Mouse (Mus musculus) heart, embryonic 16.5 days (tissue): ENCODE data around the gene Eif2s2. TPM values are rescaled to one million over a fixed set of nuclear protein-coding genes. Genes with fewer than 3 reads are reported as not detected.

Experiments used
- polyA plus RNA-seq: library from polyadenylated mRNA; unstranded; fragments of >200 nt; fragmentation: Nextera tagmentation; extraction: Ambion mirVana; gene quantifications from 2 replicates; pipeline ENCODE4 v1.2.1, GENCODE M21; 2015

Eif2s2 gene
- polyA plus RNA-seq, 1 experiment from 2014 or later = 54.5 TPM

Other genes starting within 250 kb of the Eif2s2 start
- gene Chmp4b, start 241.2 kb downstream of the Eif2s2 start, polyA plus RNA-seq = 22.5 and 23.0 TPM in 2 replicates
- not detected in 2 replicates for gene Gm14214, start 122.9 kb downstream of the Eif2s2 start, polyA plus RNA-seq
- 29.0 and 36.6 TPM in 2 replicates for gene Raly, start 101.8 kb downstream of the Eif2s2 start, polyA plus RNA-seq
- 0.65 and 0.93 TPM in 2 replicates for gene a, start 101.5 kb downstream of the Eif2s2 start, polyA plus RNA-seq
- gene Gm14226, start 125.3 kb upstream of the Eif2s2 start, polyA plus RNA-seq = 0.24 and 0.36 TPM in 2 replicates
- gene Ahcy, start 181.6 kb upstream of the Eif2s2 start, polyA plus RNA-seq = 39.3 and 42.7 TPM in 2 replicates
- 35.0 and 35.9 TPM in 2 replicates for gene Itch, start 240.6 kb upstream of the Eif2s2 start, polyA plus RNA-seq